Mouse (Mus musculus): ENCODE measurements around the gene Gm815.

- TF ChIP-seq CTCF (IDR thresholded peaks at IDR 0.05; ENCODE audit: low read depth) (no peak), EP300 (IDR thresholded peaks at IDR 0.05; ENCODE audit: low read depth) (no peak)
Observed at GRCm38 (mm10) chr19:26855152-26855551, 30.5 kb upstream of the Gm815 start.
